Mouse (Mus musculus): ENCODE data around the gene Mpped2. TPM values are rescaled to one million over a fixed set of nuclear protein-coding genes. Genes with fewer than 3 reads are reported as not detected.
A peak's percentile ranks its signal among the peaks of the same experiment; 100 is the strongest.

Mpped2 gene
- total and polyA plus RNA-seq, 2 experiments from 2014 or later, result 65.4 to 104 TPM

- Histone ChIP-seq H3K9me3 (ENCODE audit: low read length) (no peaks in the 10 kb centered on the region), H3K9ac (peak overlapping the region; percentile 100), H3K4me1 (ENCODE audit: insufficient read depth) (peaks cover 19% of the 10 kb centered on the region; the same call in 1 of the 2 replicates), H3K4me3 (ENCODE audit: low read depth, low read length) (peak overlapping the region; percentile 93), H3K36me3 (ENCODE audit: insufficient read depth) (peaks cover 4% of the 10 kb centered on the region; the same call in 1 of the 2 replicates), H3K4me2 (ENCODE audit: low read depth) (peak overlapping the region; percentile 91), H3K27me3 (ENCODE audit: insufficient read depth, low read length) (no peaks in the 10 kb centered on the region), H3K27ac (ENCODE audit: low read depth, low read length) (peak overlapping the region; percentile 99)
- no peak for TF ChIP-seq CTCF (IDR thresholded peaks at IDR 0.05; ENCODE audit: low read depth)
- ATAC-seq (no peak), DNase-seq (no peak)
- 44% methylated on average over 8 of the region's 8 CpGs for WGBS
Measured at GRCm38 (mm10) chr2:106696372-106696771, 3.3 kb downstream of the Mpped2 start.

- Histone ChIP-seq H3K27me3 (ENCODE audit: insufficient read depth, low read length) (no peaks in the 10 kb centered on the region), H3K9me3 (ENCODE audit: low read length) (no peaks in the 10 kb centered on the region), H3K27ac (ENCODE audit: low read depth, low read length) (no peak overlapping the region), H3K36me3 (ENCODE audit: insufficient read depth) (0 out of 2 replicates have a peak, but pooled peaks cover 2% of the 10 kb centered on the region), H3K9ac (no peak overlapping the region), H3K4me1 (ENCODE audit: insufficient read depth) (0 out of 2 replicates have a peak, but pooled peaks cover 3% of the 10 kb centered on the region), H3K4me2 (ENCODE audit: low read depth) (no peak overlapping the region), H3K4me3 (ENCODE audit: low read depth, low read length) (no peak overlapping the region)
- TF ChIP-seq CTCF (IDR thresholded peaks at IDR 0.05; ENCODE audit: low read depth), result no peak
- WGBS, result 68% methylated on average over 5 of the region's 5 CpGs
- ATAC-seq (no peak), DNase-seq (no peak)
Measured at GRCm38 (mm10) chr2:106705664-106706063, 12.6 kb downstream of the Mpped2 start.

- ATAC-seq (peak; percentile 10; the same call in 1 of the 2 replicates), DNase-seq (no peak)
- Histone ChIP-seq H3K9me3 (ENCODE audit: low read length) (no peaks in the 10 kb centered on the region), H3K4me2 (ENCODE audit: low read depth) (no peak overlapping the region), H3K9ac (no peak overlapping the region), H3K27me3 (ENCODE audit: insufficient read depth, low read length) (no peaks in the 10 kb centered on the region), H3K36me3 (ENCODE audit: insufficient read depth) (peaks cover 2% of the 10 kb centered on the region; the same call in 1 of the 2 replicates), H3K4me1 (ENCODE audit: insufficient read depth) (0 out of 2 replicates have a peak, but pooled peaks cover 3% of the 10 kb centered on the region), H3K27ac (ENCODE audit: low read depth, low read length) (no peak overlapping the region), H3K4me3 (ENCODE audit: low read depth, low read length) (no peak overlapping the region)
- TF ChIP-seq CTCF (IDR thresholded peaks at IDR 0.05; ENCODE audit: low read depth), result no peak
- 74% methylated on average over 2 of the region's 2 CpGs for WGBS
Measured at GRCm38 (mm10) chr2:106707136-106707535, 14.1 kb downstream of the Mpped2 start.

GRCm38 (mm10) chr2:106710862-106711477 is 17.9 kb downstream of the Mpped2 start:
- H3K36me3 ChIP-seq (ENCODE audit: insufficient read depth), result peaks cover 2% of the 10 kb centered on the region; the same call in 1 of the 2 replicates
- WGBS, result 22% methylated on average over 7 of the region's 7 CpGs
- H3K27ac ChIP-seq (ENCODE audit: low read depth, low read length), result no peak overlapping the region
- DNase-seq, result no peak
- no peak overlapping the region for H3K4me3 ChIP-seq (ENCODE audit: low read depth, low read length)
- peaks cover 13% of the 10 kb centered on the region; the same call in 1 of the 2 replicates for H3K4me1 ChIP-seq (ENCODE audit: insufficient read depth)
- no peak for ATAC-seq
- TF ChIP-seq CTCF (IDR thresholded peaks at IDR 0.05; ENCODE audit: low read depth), result no peak
- no peaks in the 10 kb centered on the region for H3K9me3 ChIP-seq (ENCODE audit: low read length)
- no peaks in the 10 kb centered on the region for H3K27me3 ChIP-seq (ENCODE audit: insufficient read depth, low read length)
- no peak overlapping the region for H3K4me2 ChIP-seq (ENCODE audit: low read depth)
- no peak overlapping the region for H3K9ac ChIP-seq

GRCm38 (mm10) chr2:106711506-106711905 is 18.4 kb downstream of the Mpped2 start:
- Histone ChIP-seq H3K9ac (no peak overlapping the region), H3K4me1 (ENCODE audit: insufficient read depth) (peaks cover 18% of the 10 kb centered on the region)

GRCm38 (mm10) chr2:106713151-106713550 is 20.1 kb downstream of the Mpped2 start:
- no peak for TF ChIP-seq CTCF (IDR thresholded peaks at IDR 0.05; ENCODE audit: low read depth)
- H3K27me3 ChIP-seq (ENCODE audit: insufficient read depth, low read length), result no peaks in the 10 kb centered on the region
- 15% methylated on average over 4 of the region's 4 CpGs for WGBS
- H3K9me3 ChIP-seq (ENCODE audit: low read length), result no peaks in the 10 kb centered on the region
- H3K4me2 ChIP-seq (ENCODE audit: low read depth), result no peak overlapping the region
- H3K4me1 ChIP-seq (ENCODE audit: insufficient read depth), result peaks cover 16% of the 10 kb centered on the region
- H3K27ac ChIP-seq (ENCODE audit: low read depth, low read length), result no peak overlapping the region
- H3K36me3 ChIP-seq (ENCODE audit: insufficient read depth), result peaks cover 2% of the 10 kb centered on the region; the same call in 1 of the 2 replicates
- ATAC-seq (no peak), DNase-seq (no peak)
- H3K4me3 ChIP-seq (ENCODE audit: low read depth, low read length), result no peak overlapping the region
- no peak overlapping the region for H3K9ac ChIP-seq

More at GRCm38 (mm10) chr2:106711506-106711905, 18.4 kb downstream of the Mpped2 start:
- Histone ChIP-seq H3K4me3 (ENCODE audit: low read depth, low read length) (no peak overlapping the region), H3K4me2 (ENCODE audit: low read depth) (no peak overlapping the region), H3K27me3 (ENCODE audit: insufficient read depth, low read length) (no peaks in the 10 kb centered on the region), H3K9me3 (ENCODE audit: low read length) (no peaks in the 10 kb centered on the region), H3K27ac (ENCODE audit: low read depth, low read length) (no peak overlapping the region), H3K36me3 (ENCODE audit: insufficient read depth) (peaks cover 2% of the 10 kb centered on the region; the same call in 1 of the 2 replicates)
- DNase-seq, result no peak
- ATAC-seq, result no peak
- no peak for TF ChIP-seq CTCF (IDR thresholded peaks at IDR 0.05; ENCODE audit: low read depth)
- 48% methylated on average over 6 of the region's 6 CpGs for WGBS

- no peak overlapping the region for H3K9ac ChIP-seq
- 9% methylated on average over 10 of the region's 10 CpGs for WGBS
- H3K4me3 ChIP-seq (ENCODE audit: low read depth, low read length), result no peak overlapping the region
- H3K9me3 ChIP-seq (ENCODE audit: low read length), result no peaks in the 10 kb centered on the region
- DNase-seq (peak; percentile 74), ATAC-seq (peak; percentile 83)
- no peaks in the 10 kb centered on the region for H3K27me3 ChIP-seq (ENCODE audit: insufficient read depth, low read length)
- H3K27ac ChIP-seq (ENCODE audit: low read depth, low read length), result 0 out of 2 replicates have a peak overlapping the region, but pooled peaks have one; percentile 10
- no peaks in the 10 kb centered on the region; the same call in 1 of the 2 replicates for H3K36me3 ChIP-seq (ENCODE audit: insufficient read depth)
- peak overlapping the region; percentile 19 for H3K4me2 ChIP-seq (ENCODE audit: low read depth)
- no peak for TF ChIP-seq CTCF (IDR thresholded peaks at IDR 0.05; ENCODE audit: low read depth)
- H3K4me1 ChIP-seq (ENCODE audit: insufficient read depth), result peaks cover 36% of the 10 kb centered on the region
Measured at GRCm38 (mm10) chr2:106715674-106716364, 22.8 kb downstream of the Mpped2 start.
